Mouse (Mus musculus): ENCODE data around the gene Olah. TPM values are rescaled to one million over a fixed set of nuclear protein-coding genes. Genes with fewer than 3 reads are reported as not detected.

Gene Olah
- polyA plus RNA-seq, 1 experiment from 2014 or later: 0.10 TPM

- H3K4me3 ChIP-seq (ENCODE audit: low read length): peak within 1 kb of the TSS; percentile 69
- 0 out of 2 replicates have a peak, but pooled peaks cover under 1% of the 10 kb centered on the region for H3K27me3 ChIP-seq (replicated peaks; ENCODE audit: control insufficient read depth, insufficient read depth, low read length)
- H3K4me2 ChIP-seq (ENCODE audit: low read length): peak within 1 kb of the TSS; percentile 76
- peak within 1 kb of the TSS; percentile 72 for H3K9ac ChIP-seq (ENCODE audit: low read depth, low read length)
- peak within 1 kb of the TSS; percentile 88 for H3K27ac ChIP-seq (ENCODE audit: low read depth, low read length)
- peaks cover 18% of the 10 kb centered on the region for H3K36me3 ChIP-seq (ENCODE audit: control insufficient read depth, insufficient read depth, low read length)
- peak; percentile 98 for ATAC-seq
- H3K4me1 ChIP-seq (ENCODE audit: control insufficient read depth, insufficient read depth, low read depth, low read length): peaks cover 18% of the 10 kb centered on the region
- H3K9me3 ChIP-seq (ENCODE audit: control insufficient read depth, low read length): no peaks in the 10 kb centered on the region
- under 1% methylated on average over 43 of the region's 45 CpGs for WGBS
Observed at GRCm38 (mm10) chr2:3332484-3333242, 64.3 kb downstream of the Olah start, which contains the start of gene Rpp38. Rpp38 (minus strand) TSS chr2:3332643.

- ATAC-seq: no peak
- Histone ChIP-seq H3K4me2 (ENCODE audit: low read length) (peak overlapping the region; percentile 76), H3K4me1 (ENCODE audit: control insufficient read depth, insufficient read depth, low read depth, low read length) (peaks cover 18% of the 10 kb centered on the region), H3K27me3 (replicated peaks; ENCODE audit: control insufficient read depth, insufficient read depth, low read length) (no peaks in the 10 kb centered on the region), H3K27ac (ENCODE audit: low read depth, low read length) (peak overlapping the region; percentile 88), H3K9ac (ENCODE audit: low read depth, low read length) (peak overlapping the region; percentile 72), H3K4me3 (ENCODE audit: low read length) (peak overlapping the region; percentile 69), H3K36me3 (ENCODE audit: control insufficient read depth, insufficient read depth, low read length) (peaks cover 21% of the 10 kb centered on the region), H3K9me3 (ENCODE audit: control insufficient read depth, low read length) (no peaks in the 10 kb centered on the region)
- WGBS: 2% methylated on average over 21 of the region's 21 CpGs
Observed at GRCm38 (mm10) chr2:3332056-3332455, 65.0 kb downstream of the Olah start.

- H3K4me2 ChIP-seq (ENCODE audit: low read length): peak overlapping the region; percentile 76
- H3K9me3 ChIP-seq (ENCODE audit: control insufficient read depth, low read length): no peaks in the 10 kb centered on the region
- H3K27ac ChIP-seq (ENCODE audit: low read depth, low read length): no peak overlapping the region
- peak overlapping the region; percentile 69 for H3K4me3 ChIP-seq (ENCODE audit: low read length)
- H3K4me1 ChIP-seq (ENCODE audit: control insufficient read depth, insufficient read depth, low read depth, low read length): peaks cover 16% of the 10 kb centered on the region
- WGBS: 77% methylated on average over 5 of the region's 5 CpGs
- H3K36me3 ChIP-seq (ENCODE audit: control insufficient read depth, insufficient read depth, low read length): peaks cover 21% of the 10 kb centered on the region
- H3K9ac ChIP-seq (ENCODE audit: low read depth, low read length): peak overlapping the region; percentile 72; the same call in 1 of the 2 replicates
- no peak for ATAC-seq
- no peaks in the 10 kb centered on the region for H3K27me3 ChIP-seq (replicated peaks; ENCODE audit: control insufficient read depth, insufficient read depth, low read length)
Observed at GRCm38 (mm10) chr2:3331071-3331703, 65.8 kb downstream of the Olah start.

DNA sequence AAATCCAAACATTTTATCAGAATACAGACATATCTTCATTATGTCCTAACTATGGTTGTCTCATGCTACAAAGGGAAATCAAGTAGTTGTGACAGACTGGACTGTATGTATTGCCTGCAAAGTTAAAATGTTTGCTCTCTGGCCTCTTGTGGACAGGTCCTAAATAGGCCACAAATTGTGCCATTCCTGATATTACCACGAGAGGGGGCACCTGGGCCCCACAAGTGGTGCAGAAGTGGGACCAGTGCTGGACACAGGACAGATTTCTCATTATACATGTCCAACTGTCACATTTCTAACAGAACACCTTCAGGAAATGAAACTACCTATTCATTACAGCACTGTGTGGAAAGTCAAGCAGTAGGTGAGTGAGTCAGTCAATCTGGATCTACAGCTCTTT, 69.7 kb downstream of the Olah start:
- Histone ChIP-seq H3K9me3 (ENCODE audit: control insufficient read depth, low read length) (no peaks in the 10 kb centered on the region), H3K36me3 (ENCODE audit: control insufficient read depth, insufficient read depth, low read length) (peaks cover 46% of the 10 kb centered on the region), H3K27ac (ENCODE audit: low read depth, low read length) (no peak overlapping the region), H3K4me3 (ENCODE audit: low read length) (no peak overlapping the region), H3K27me3 (replicated peaks; ENCODE audit: control insufficient read depth, insufficient read depth, low read length) (no peaks in the 10 kb centered on the region), H3K4me1 (ENCODE audit: control insufficient read depth, insufficient read depth, low read depth, low read length) (peaks cover 10% of the 10 kb centered on the region), H3K4me2 (ENCODE audit: low read length) (no peak overlapping the region), H3K9ac (ENCODE audit: low read depth, low read length) (no peak overlapping the region)
- ATAC-seq: no peak
- WGBS: 43% methylated on average over 1 of the region's 1 CpGs

GRCm38 (mm10) chr2:3326547-3326946, 70.5 kb downstream of the Olah start:
- WGBS: 77% methylated on average over 1 of the region's 1 CpGs
- no peak for ATAC-seq
- Histone ChIP-seq H3K4me1 (ENCODE audit: control insufficient read depth, insufficient read depth, low read depth, low read length) (peaks cover 7% of the 10 kb centered on the region), H3K9me3 (ENCODE audit: control insufficient read depth, low read length) (no peaks in the 10 kb centered on the region), H3K27ac (ENCODE audit: low read depth, low read length) (no peak overlapping the region), H3K4me3 (ENCODE audit: low read length) (no peak overlapping the region), H3K27me3 (replicated peaks; ENCODE audit: control insufficient read depth, insufficient read depth, low read length) (no peaks in the 10 kb centered on the region), H3K4me2 (ENCODE audit: low read length) (no peak overlapping the region), H3K9ac (ENCODE audit: low read depth, low read length) (no peak overlapping the region), H3K36me3 (ENCODE audit: control insufficient read depth, insufficient read depth, low read length) (peaks cover 48% of the 10 kb centered on the region)

- ATAC-seq: no peak
- H3K4me3 ChIP-seq (ENCODE audit: low read length): no peak overlapping the region
- H3K9me3 ChIP-seq (ENCODE audit: control insufficient read depth, low read length): no peaks in the 10 kb centered on the region
- peaks cover 49% of the 10 kb centered on the region for H3K36me3 ChIP-seq (ENCODE audit: control insufficient read depth, insufficient read depth, low read length)
- H3K9ac ChIP-seq (ENCODE audit: low read depth, low read length): no peak overlapping the region
- WGBS: 93% methylated on average over 7 of the region's 7 CpGs
- H3K27me3 ChIP-seq (replicated peaks; ENCODE audit: control insufficient read depth, insufficient read depth, low read length): no peaks in the 10 kb centered on the region
- H3K4me1 ChIP-seq (ENCODE audit: control insufficient read depth, insufficient read depth, low read depth, low read length): no peaks in the 10 kb centered on the region
- H3K27ac ChIP-seq (ENCODE audit: low read depth, low read length): no peak overlapping the region
- H3K4me2 ChIP-seq (ENCODE audit: low read length): no peak overlapping the region
Observed at GRCm38 (mm10) chr2:3324381-3325130, 72.5 kb downstream of the Olah start.

DNA sequence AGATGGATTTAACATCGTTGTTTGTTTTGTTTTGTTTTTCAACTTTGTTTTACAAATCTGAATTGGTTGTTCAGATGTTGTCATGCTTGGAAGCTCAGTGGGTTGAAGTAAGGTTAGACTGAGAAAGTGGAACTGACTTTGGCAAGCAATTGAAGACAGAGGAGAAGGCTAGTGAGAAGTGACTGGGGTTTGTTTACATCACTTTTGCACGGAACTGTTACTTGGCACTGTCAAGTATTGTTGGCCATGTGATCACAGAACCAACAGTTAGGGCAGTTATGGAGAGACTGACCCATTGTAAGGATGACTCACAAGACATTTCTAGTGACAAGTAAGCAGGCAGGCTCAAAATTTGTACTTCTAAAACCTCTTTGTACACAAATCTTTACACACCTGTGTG, 73.9 kb downstream of the Olah start:
- WGBS: 92% methylated on average over 2 of the region's 2 CpGs
- Histone ChIP-seq H3K4me3 (ENCODE audit: low read length) (no peak overlapping the region), H3K27ac (ENCODE audit: low read depth, low read length) (no peak overlapping the region), H3K9ac (ENCODE audit: low read depth, low read length) (no peak overlapping the region), H3K27me3 (replicated peaks; ENCODE audit: control insufficient read depth, insufficient read depth, low read length) (no peaks in the 10 kb centered on the region), H3K36me3 (ENCODE audit: control insufficient read depth, insufficient read depth, low read length) (peaks cover 40% of the 10 kb centered on the region), H3K4me2 (ENCODE audit: low read length) (no peak overlapping the region), H3K4me1 (ENCODE audit: control insufficient read depth, insufficient read depth, low read depth, low read length) (no peaks in the 10 kb centered on the region), H3K9me3 (ENCODE audit: control insufficient read depth, low read length) (no peaks in the 10 kb centered on the region)
- no peak for ATAC-seq

- Histone ChIP-seq H3K27ac (ENCODE audit: low read depth, low read length) (no peak overlapping the region), H3K36me3 (ENCODE audit: control insufficient read depth, insufficient read depth, low read length) (peaks cover 10% of the 10 kb centered on the region), H3K4me3 (ENCODE audit: low read length) (no peak overlapping the region), H3K4me1 (ENCODE audit: control insufficient read depth, insufficient read depth, low read depth, low read length) (no peaks in the 10 kb centered on the region), H3K4me2 (ENCODE audit: low read length) (no peak overlapping the region), H3K27me3 (replicated peaks; ENCODE audit: control insufficient read depth, insufficient read depth, low read length) (no peaks in the 10 kb centered on the region), H3K9me3 (ENCODE audit: control insufficient read depth, low read length) (no peaks in the 10 kb centered on the region), H3K9ac (ENCODE audit: low read depth, low read length) (no peak overlapping the region)
- WGBS: 70% methylated on average over 3 of the region's 3 CpGs
- ATAC-seq: peak; percentile 48; the same call in 1 of the 2 replicates
Observed at GRCm38 (mm10) chr2:3305426-3306025, 91.5 kb downstream of the Olah start.
